Mouse (Mus musculus): ENCODE results near the gene Nectin1.

The Nectin1 gene

GRCm38 (mm10) chr9:43741277-43741676, 2.5 kb upstream of the Nectin1 start:
- no peak for DNase-seq (ENCODE audit: low spot score)

GRCm38 (mm10) chr9:43742066-43742465, 1.7 kb upstream of the Nectin1 start:
- DNase-seq (ENCODE audit: low spot score): no peak

- peak; percentile 78 for DNase-seq (ENCODE audit: low spot score)
Observed at GRCm38 (mm10) chr9:43742902-43743646, 710 bp upstream of the Nectin1 start.

- DNase-seq (ENCODE audit: low spot score): peak; percentile 33
Observed at GRCm38 (mm10) chr9:43744138-43744981, 576 bp downstream of the Nectin1 start.

GRCm38 (mm10) chr9:43745051-43745792, 1.4 kb downstream of the Nectin1 start:
- DNase-seq (ENCODE audit: low spot score): peak; percentile 34

GRCm38 (mm10) chr9:43745951-43746703, 2.3 kb downstream of the Nectin1 start:
- no peak for DNase-seq (ENCODE audit: low spot score)

- no peak for DNase-seq (ENCODE audit: low spot score)
Observed at GRCm38 (mm10) chr9:43747710-43748109, 3.9 kb downstream of the Nectin1 start.

GRCm38 (mm10) chr9:43748519-43748918, 4.7 kb downstream of the Nectin1 start:
- no peak for DNase-seq (ENCODE audit: low spot score)

- no peak for DNase-seq (ENCODE audit: low spot score)
Observed at GRCm38 (mm10) chr9:43750053-43750452, 6.3 kb downstream of the Nectin1 start.

GRCm38 (mm10) chr9:43751111-43751510, 7.3 kb downstream of the Nectin1 start:
- no peak for DNase-seq (ENCODE audit: low spot score)

- DNase-seq (ENCODE audit: low spot score): no peak
Observed at GRCm38 (mm10) chr9:43753481-43753880, 9.7 kb downstream of the Nectin1 start.

- DNase-seq (ENCODE audit: low spot score): no peak
Observed at GRCm38 (mm10) chr9:43754083-43754482, 10.3 kb downstream of the Nectin1 start.

GRCm38 (mm10) chr9:43754768-43755197, 11.0 kb downstream of the Nectin1 start:
- DNase-seq (ENCODE audit: low spot score): no peak

- no peak for DNase-seq (ENCODE audit: low spot score)
Observed at GRCm38 (mm10) chr9:43755464-43755863, 11.7 kb downstream of the Nectin1 start.

- no peak for DNase-seq (ENCODE audit: low spot score)
Observed at GRCm38 (mm10) chr9:43755928-43756327, 12.1 kb downstream of the Nectin1 start.

- DNase-seq (ENCODE audit: low spot score): no peak
Observed at GRCm38 (mm10) chr9:43757225-43757624, 13.4 kb downstream of the Nectin1 start.

- no peak for DNase-seq (ENCODE audit: low spot score)
Observed at GRCm38 (mm10) chr9:43757972-43758965, 14.5 kb downstream of the Nectin1 start.

GRCm38 (mm10) chr9:43760078-43760477, 16.3 kb downstream of the Nectin1 start:
- DNase-seq (ENCODE audit: low spot score): no peak

GRCm38 (mm10) chr9:43761181-43761820, 17.5 kb downstream of the Nectin1 start:
- no peak for DNase-seq (ENCODE audit: low spot score)

GRCm38 (mm10) chr9:43761941-43762340, 18.2 kb downstream of the Nectin1 start:
- DNase-seq (ENCODE audit: low spot score): no peak
